Mouse (Mus musculus) lung, postnatal 14 days (tissue): ENCODE measurements at regions not wholly inside any gene's neighbourhood (a gene's known extent, or its start where the extent isn't known, plus 50 kb on each side); places are given as distances from the start of the nearest gene placed in this dataset.

ENCODE experiments used
- DNase-seq: peaks from one replicate; pipeline ENCODE4 v3.0.0; 2021

GRCm38 (mm10) chr12:70720178-70720894 lies 105.0 kb upstream of the Frmd6 start:
- no peak for DNase-seq

- no peak for DNase-seq
Measured at GRCm38 (mm10) chr12:70725326-70725725, 100.0 kb upstream of the Frmd6 start.

GRCm38 (mm10) chr12:70727496-70728259 lies 97.6 kb upstream of the Frmd6 start:
- DNase-seq: no peak

GRCm38 (mm10) chr12:70728407-70728806 lies 96.9 kb upstream of the Frmd6 start:
- DNase-seq: no peak

- DNase-seq: no peak
Measured at GRCm38 (mm10) chr12:70729961-70730360, 95.4 kb upstream of the Frmd6 start.

- DNase-seq: no peak
Measured at GRCm38 (mm10) chr12:70731498-70731897, 93.8 kb upstream of the Frmd6 start.

- no peak for DNase-seq
Measured at GRCm38 (mm10) chr12:70732591-70732990, 92.7 kb upstream of the Frmd6 start.

- DNase-seq: no peak
Measured at GRCm38 (mm10) chr12:70738554-70738953, 86.8 kb upstream of the Frmd6 start.

- no peak for DNase-seq
Measured at GRCm38 (mm10) chr12:70739316-70739715, 86.0 kb upstream of the Frmd6 start.

- DNase-seq: no peak
Measured at GRCm38 (mm10) chr12:70739766-70740165, 85.5 kb upstream of the Frmd6 start.

- DNase-seq: no peak
Measured at GRCm38 (mm10) chr12:70742836-70743235, 82.5 kb upstream of the Frmd6 start.

GRCm38 (mm10) chr12:70745681-70746080 lies 79.6 kb upstream of the Frmd6 start:
- no peak for DNase-seq

GRCm38 (mm10) chr12:70749651-70750050 lies 75.7 kb upstream of the Frmd6 start:
- DNase-seq: no peak

GRCm38 (mm10) chr12:70750651-70751578 lies 74.4 kb upstream of the Frmd6 start:
- no peak for DNase-seq

- no peak for DNase-seq
Measured at GRCm38 (mm10) chr12:70752266-70752910, 72.9 kb upstream of the Frmd6 start.

- DNase-seq: no peak
Measured at GRCm38 (mm10) chr12:70752911-70753290, 72.4 kb upstream of the Frmd6 start.

GRCm38 (mm10) chr12:70753458-70753857 lies 71.9 kb upstream of the Frmd6 start:
- no peak for DNase-seq

GRCm38 (mm10) chr12:70758080-70758479 lies 67.2 kb upstream of the Frmd6 start:
- no peak for DNase-seq

- DNase-seq: no peak
Measured at GRCm38 (mm10) chr12:70763542-70763941, 61.8 kb upstream of the Frmd6 start.

- DNase-seq: no peak
Measured at GRCm38 (mm10) chr12:70766319-70766718, 59.0 kb upstream of the Frmd6 start.

- DNase-seq: no peak
Measured at GRCm38 (mm10) chr12:70767959-70768358, 57.4 kb upstream of the Frmd6 start.

- no peak for DNase-seq
Measured at GRCm38 (mm10) chr12:70768745-70769144, 56.6 kb upstream of the Frmd6 start.
